Mouse (Mus musculus) heart, embryonic 14.5 days (tissue): Measurements from ENCODE around the gene Nle1. TPM values are rescaled to one million over a fixed set of nuclear protein-coding genes. Genes with fewer than 3 reads are reported as not detected.

Experiments used
- ATAC-seq: fragments of 200-750 bp; cut with Nextera tagmentation; 2 replicates; pipeline ENCODE4 v1.8.0; 2017; ENCODE audit warnings: low read depth, moderate TSS enrichment; ENCODE audit not compliant: insufficient number of reproducible peaks, insufficient read depth, low FRiP score
- H3K27ac ChIP-seq, 2 experiments: fragments of 200-500 bp in 1 of 2; fragments of 300-500 bp in 1 of 2; sonication (generic) in 1 of 2; replicated peaks in 1 of 2; 2 replicates each; pipeline ENCODE4 v1.5.1; 2012 to 2014; ENCODE audit warnings: low read depth in 2 of 2, low read length in 2 of 2, control low read depth in 1 of 2, mild to moderate bottlenecking in 1 of 2, mixed read lengths in 1 of 2; ENCODE audit not compliant: control insufficient read depth in 1 of 2, insufficient read depth in 1 of 2
- H3K27me3 ChIP-seq: fragments of 300-500 bp; sonication (generic); 2 replicates; pipeline ENCODE4 v1.6.1; 2014; ENCODE audit warnings: mild to moderate bottlenecking, low read length, control low read depth; ENCODE audit not compliant: control insufficient read depth, insufficient read depth
- H3K36me3 ChIP-seq: fragments of 300-500 bp; sonication (generic); 2 replicates; pipeline ENCODE4 v1.6.1; 2014; ENCODE audit warnings: mild to moderate bottlenecking, control low read depth, low read length, mixed read lengths; ENCODE audit not compliant: control insufficient read depth, insufficient read depth
- H3K4me1 ChIP-seq, 2 experiments: fragments of 200-500 bp in 1 of 2; fragments of 300-500 bp in 1 of 2; sonication (generic) in 1 of 2; 2 replicates each; pipeline ENCODE4 v1.6.1; 2012 to 2014; ENCODE audit warnings: low read length in 2 of 2, control low read depth in 1 of 2, mixed read lengths in 1 of 2; ENCODE audit not compliant: control insufficient read depth in 2 of 2, insufficient read depth in 2 of 2
- H3K4me2 ChIP-seq: fragments of 300-500 bp; sonication (generic); 2 replicates; pipeline ENCODE4 v1.6.1; 2014; ENCODE audit warnings: mild to moderate bottlenecking, low read length
- H3K4me3 ChIP-seq, 2 experiments: fragments of 200-500 bp in 1 of 2; fragments of 300-500 bp in 1 of 2; sonication (generic) in 1 of 2; 2 replicates each; pipeline ENCODE4 v1.5.1; 2012 to 2014; ENCODE audit warnings: low read length in 2 of 2, mild to moderate bottlenecking in 2 of 2, control low read depth in 1 of 2, low read depth in 1 of 2, moderate library complexity in 1 of 2; ENCODE audit not compliant: control insufficient read depth in 1 of 2, insufficient read depth in 1 of 2
- H3K9ac ChIP-seq: fragments of 300-500 bp; sonication (generic); 2 replicates; pipeline ENCODE4 v1.6.1; 2014; ENCODE audit warnings: mild to moderate bottlenecking, low read length
- H3K9me3 ChIP-seq: fragments of 300-500 bp; sonication (generic); 2 replicates; pipeline ENCODE4 v1.6.1; 2016; ENCODE audit warnings: low read length, control low read depth; ENCODE audit not compliant: control insufficient read depth
- WGBS: fragments of 180-500 bp; shearing (Covaris S2); extraction: QIAGEN DNeasy Blood & Tissue Kit; methylation state at CpG from one replicate; pipeline ENCODE4 v1.1.7; 2014; 5-methylcytosine and 5-hydroxymethylcytosine counted together
- polyA plus RNA-seq: library from polyadenylated mRNA; unstranded; fragments of >200 nt; fragmentation: Nextera tagmentation; extraction: Ambion mirVana; gene quantifications from 2 replicates; pipeline ENCODE4 v1.2.1, GENCODE M21; 2014

The Nle1 gene
- polyA plus RNA-seq, 1 experiment from 2014 or later = 18.8 TPM

DNA sequence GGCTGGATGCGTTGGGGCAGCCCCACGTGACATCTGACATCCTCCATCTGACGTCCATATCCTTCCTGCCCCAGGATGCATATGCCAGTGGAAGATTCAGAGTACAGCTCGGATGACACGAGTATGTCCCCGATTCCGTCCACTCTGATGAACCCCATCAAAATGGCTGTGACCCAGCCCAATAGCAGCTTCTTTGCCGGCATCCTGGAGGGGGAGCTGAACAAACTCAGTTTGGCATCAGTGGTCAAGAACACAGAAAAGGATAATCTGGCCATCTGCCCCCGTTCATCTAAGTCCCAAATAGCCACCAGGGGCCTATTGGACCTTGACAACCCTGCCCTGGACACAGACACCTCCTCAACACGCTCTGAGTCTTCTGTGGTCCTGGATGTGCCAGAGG lies 10.7 kb downstream of the Nle1 start:
- no peak overlapping the region for H3K27ac ChIP-seq
- peaks cover 42% of the 10 kb centered on the region for H3K36me3 ChIP-seq
- H3K4me1 ChIP-seq = no peaks in the 10 kb centered on the region
- no peak for ATAC-seq
- H3K4me2 ChIP-seq = no peak overlapping the region
- H3K9me3 ChIP-seq = no peaks in the 10 kb centered on the region
- 72% methylated on average over 10 of the region's 10 CpGs for WGBS
- H3K4me3 ChIP-seq = no peak overlapping the region
- H3K27me3 ChIP-seq = 0 out of 2 replicates have a peak, but pooled peaks cover 3% of the 10 kb centered on the region
- H3K9ac ChIP-seq = no peak overlapping the region

DNA sequence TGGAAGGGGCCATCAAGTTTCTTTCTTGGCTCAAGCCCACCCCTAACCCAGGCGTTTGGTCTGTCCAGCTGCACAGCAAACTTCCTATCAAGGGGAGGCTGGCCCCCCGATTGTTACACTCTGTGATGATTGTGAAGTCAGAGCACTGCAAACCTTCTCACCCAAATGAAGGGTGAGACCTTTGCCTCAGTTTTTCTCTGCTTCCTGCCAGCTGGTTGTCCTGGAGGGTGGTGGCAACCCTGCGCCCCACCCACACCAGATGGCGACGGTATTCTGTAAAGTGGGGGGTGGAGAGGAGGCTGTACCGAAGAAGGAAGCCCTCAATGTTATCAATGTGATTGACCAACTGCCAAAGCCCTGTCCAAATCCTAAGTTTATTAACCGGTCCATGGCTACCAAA lies 16.3 kb downstream of the Nle1 start, which contains the start of gene Fndc8:
TSS of gene Fndc8 (plus strand) at position 189 of the 400 bp plus-strand sequence.
- Histone ChIP-seq H3K36me3 (no peaks in the 10 kb centered on the region), H3K4me1 (peaks cover 5 to 6% of the 10 kb centered on the region in 2 experiments; a peak in 3 of 4 replicates), H3K4me2 (no peak within 1 kb of the TSS), H3K27me3 (0 out of 2 replicates have a peak, but pooled peaks cover 16% of the 10 kb centered on the region), H3K27ac (no peak within 1 kb of the TSS), H3K9me3 (no peaks in the 10 kb centered on the region), H3K4me3 (no peak within 1 kb of the TSS), H3K9ac (no peak within 1 kb of the TSS; the same call in 1 of the 2 replicates)
- WGBS = 44% methylated on average over 7 of the region's 7 CpGs
- ATAC-seq = no peak

GRCm38 (mm10) chr11:82890342-82890762 lies 17.9 kb downstream of the Nle1 start, which contains the start of gene Rad51d:
TSS of gene Rad51d (minus strand) at chr11:82890614.
- H3K4me1 ChIP-seq = peaks cover 5 to 6% of the 10 kb centered on the region in 2 experiments; a peak in 3 of 4 replicates
- H3K4me2 ChIP-seq = peak within 1 kb of the TSS; percentile 95
- peak within 1 kb of the TSS; percentile 54 to 67 for H3K27ac ChIP-seq
- H3K9ac ChIP-seq = peak within 1 kb of the TSS; percentile 85
- H3K4me3 ChIP-seq = peak within 1 kb of the TSS; percentile 59 to 81
- 0 out of 2 replicates have a peak, but pooled peaks cover 16% of the 10 kb centered on the region for H3K27me3 ChIP-seq
- WGBS = 0% methylated on average over 26 of the region's 26 CpGs
- ATAC-seq = peak; percentile 90
- no peaks in the 10 kb centered on the region for H3K36me3 ChIP-seq
- no peaks in the 10 kb centered on the region for H3K9me3 ChIP-seq

- peak overlapping the region; percentile 54 to 67 for H3K27ac ChIP-seq
- H3K36me3 ChIP-seq = no peaks in the 10 kb centered on the region
- no peaks in the 10 kb centered on the region for H3K9me3 ChIP-seq
- peak overlapping the region; percentile 95 for H3K4me2 ChIP-seq
- 0 out of 2 replicates have a peak, but pooled peaks cover 16% of the 10 kb centered on the region for H3K27me3 ChIP-seq
- 5% methylated on average over 30 of the region's 31 CpGs for WGBS
- peaks cover 5 to 6% of the 10 kb centered on the region in 2 experiments; a peak in 3 of 4 replicates for H3K4me1 ChIP-seq
- H3K9ac ChIP-seq = peak overlapping the region; percentile 85
- peak overlapping the region; percentile 59 to 81 for H3K4me3 ChIP-seq
- peak; percentile 29; the same call in 1 of the 2 replicates for ATAC-seq
These were observed 18.5 kb downstream of the Nle1 start for GRCm38 (mm10) chr11:82889524-82890341.

DNA sequence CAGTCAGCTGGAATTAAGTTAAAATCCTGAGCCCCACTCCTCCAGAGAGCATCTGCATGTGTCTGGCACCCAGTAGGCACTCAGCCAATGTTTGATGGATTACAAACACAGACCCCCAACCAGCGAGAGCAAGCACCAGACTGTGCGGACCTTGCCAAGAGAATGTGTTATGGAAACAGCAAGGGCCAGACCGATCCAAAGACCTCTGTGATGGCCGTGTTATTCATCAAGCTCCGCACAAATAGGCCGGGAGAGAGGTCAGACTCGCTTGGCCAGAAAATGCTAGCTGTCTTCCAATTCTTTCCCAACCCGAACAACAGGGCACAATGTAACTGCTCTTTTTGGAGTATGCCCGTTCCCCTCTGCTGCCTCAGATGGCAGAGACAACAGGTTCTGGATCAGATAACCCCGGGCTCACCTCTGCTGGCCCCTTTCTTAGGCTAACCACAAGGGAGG lies 19.7 kb downstream of the Nle1 start:
- no peak for ATAC-seq
- peak overlapping the region; percentile 41; the same call in 1 of the 2 replicates for H3K9ac ChIP-seq

DNA sequence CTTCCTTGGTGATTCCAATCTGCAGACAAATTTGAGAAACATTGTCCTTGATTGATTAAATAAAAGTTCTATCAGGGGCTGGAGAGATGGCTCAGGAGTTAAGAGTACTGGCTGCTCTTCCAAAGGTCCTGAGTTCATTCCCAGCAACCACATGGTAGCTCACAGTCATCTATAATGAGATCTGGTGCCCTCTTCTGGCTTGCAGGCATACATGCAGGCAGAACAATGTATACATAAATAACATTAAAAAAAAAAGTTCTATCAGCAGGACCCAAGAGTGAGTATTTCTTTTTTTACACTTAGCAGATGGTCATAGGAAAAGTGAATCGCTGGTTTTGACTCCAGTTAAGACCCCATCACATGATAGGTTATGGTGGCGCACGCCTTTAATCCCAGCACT lies 21.7 kb downstream of the Nle1 start:
- 86% methylated on average over 3 of the region's 3 CpGs for WGBS
- Histone ChIP-seq H3K36me3 (peaks cover 17% of the 10 kb centered on the region), H3K9me3 (no peaks in the 10 kb centered on the region), H3K27me3 (0 out of 2 replicates have a peak, but pooled peaks cover 8% of the 10 kb centered on the region), H3K4me1 (peaks cover 5 to 6% of the 10 kb centered on the region in 2 experiments; a peak in 3 of 4 replicates), H3K4me3 (no peak overlapping the region), H3K27ac (no peak overlapping the region), H3K4me2 (no peak overlapping the region), H3K9ac (no peak overlapping the region)
- ATAC-seq = no peak

More for the DNA sequence above, 19.7 kb downstream of the Nle1 start:
- WGBS = 59% methylated on average over 10 of the region's 10 CpGs
- Histone ChIP-seq H3K9me3 (no peaks in the 10 kb centered on the region), H3K27me3 (0 out of 2 replicates have a peak, but pooled peaks cover 16% of the 10 kb centered on the region), H3K4me1 (peaks cover 5 to 6% of the 10 kb centered on the region in 2 experiments; a peak in 3 of 4 replicates), H3K4me3 (no peak overlapping the region), H3K4me2 (peak overlapping the region; percentile 95; the same call in 1 of the 2 replicates), H3K36me3 (no peaks in the 10 kb centered on the region), H3K27ac (no peak overlapping the region)

DNA sequence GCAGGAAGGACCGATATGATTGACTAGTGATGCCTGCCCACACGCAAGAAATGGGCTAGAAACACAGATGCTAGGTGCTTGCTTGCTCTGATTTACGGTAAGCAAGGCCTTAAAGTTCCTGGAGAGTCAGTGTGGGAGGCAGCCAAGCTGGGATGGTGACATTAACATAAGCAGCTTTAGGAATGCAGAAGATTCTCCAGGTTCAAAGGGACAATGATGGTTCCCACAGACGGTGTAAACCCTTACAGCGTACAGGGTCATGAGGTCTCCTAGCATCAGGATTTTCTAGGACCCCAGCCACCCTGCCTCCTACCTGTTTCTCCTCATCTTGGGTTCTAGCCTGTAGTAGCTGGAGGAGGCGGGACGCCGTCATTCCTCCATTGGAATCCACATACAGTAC lies 25.0 kb downstream of the Nle1 start:
- 75% methylated on average over 8 of the region's 8 CpGs for WGBS
- ATAC-seq = no peak

More for the DNA sequence above, 25.0 kb downstream of the Nle1 start:
- Histone ChIP-seq H3K9me3 (no peaks in the 10 kb centered on the region), H3K4me2 (no peak overlapping the region), H3K27me3 (no peaks in the 10 kb centered on the region), H3K4me3 (no peak overlapping the region), H3K27ac (no peak overlapping the region), H3K36me3 (peaks cover 34% of the 10 kb centered on the region), H3K9ac (no peak overlapping the region), H3K4me1 (no peaks in the 10 kb centered on the region)
